Mouse (Mus musculus) stomach, embryonic 16.5 days (tissue): ENCODE measurements around the gene Actb. TPM values are rescaled to one million over a fixed set of nuclear protein-coding genes. Genes with fewer than 3 reads are reported as not detected.

Experiments used
- ATAC-seq: fragments of 200-750 bp; cut with Nextera tagmentation; 2 replicates; pipeline ENCODE4 v1.8.0; 2017; ENCODE audit warnings: moderate number of reproducible peaks, moderate TSS enrichment; ENCODE audit not compliant: insufficient read depth, low FRiP score
- H3K27ac ChIP-seq: fragments of 300-500 bp; sonication (generic); 2 replicates; pipeline ENCODE4 v1.5.1; 2014; ENCODE audit warnings: low read length
- H3K27me3 ChIP-seq: fragments of 300-500 bp; sonication (generic); 2 replicates; pipeline ENCODE4 v1.6.1; 2014; ENCODE audit warnings: low read length, control low read depth, mixed read lengths; ENCODE audit not compliant: control insufficient read depth, insufficient read depth
- H3K36me3 ChIP-seq: fragments of 300-500 bp; sonication (generic); 2 replicates; pipeline ENCODE4 v1.6.1; 2014; ENCODE audit warnings: low read length; ENCODE audit not compliant: control insufficient read depth, insufficient read depth
- H3K4me1 ChIP-seq: fragments of 300-500 bp; sonication (generic); 2 replicates; pipeline ENCODE4 v1.6.1; 2014; ENCODE audit warnings: low read length, control low read depth, mixed read lengths; ENCODE audit not compliant: control insufficient read depth, insufficient read depth
- H3K4me2 ChIP-seq: fragments of 300-500 bp; sonication (generic); 2 replicates; pipeline ENCODE4 v1.6.1; 2014; ENCODE audit warnings: low read depth, low read length, mixed read lengths
- H3K4me3 ChIP-seq: fragments of 300-500 bp; sonication (generic); replicated peaks from 2 replicates; pipeline ENCODE4 v1.5.1; 2014; ENCODE audit warnings: mild to moderate bottlenecking, low read length
- H3K9ac ChIP-seq: fragments of 300-500 bp; sonication (generic); 2 replicates; pipeline ENCODE4 v1.6.1; 2014; ENCODE audit warnings: low read length
- H3K9me3 ChIP-seq: fragments of 300-500 bp; sonication (generic); replicated peaks from 2 replicates; pipeline ENCODE4 v1.6.1; 2016; ENCODE audit warnings: low read length, control low read depth; ENCODE audit not compliant: control insufficient read depth
- WGBS: fragments of 180-500 bp; shearing (Covaris S2); extraction: QIAGEN DNeasy Blood & Tissue Kit; methylation state at CpG from one replicate; pipeline ENCODE4 v1.1.7; 2014; 5-methylcytosine and 5-hydroxymethylcytosine counted together
- polyA plus RNA-seq: library from polyadenylated mRNA; unstranded; fragments of >200 nt; fragmentation: Nextera tagmentation; extraction: Ambion mirVana; gene quantifications from 2 replicates; pipeline ENCODE4 v1.2.1, GENCODE M21; 2015

Actb gene
- polyA plus RNA-seq, 1 experiment from 2014 or later = 15,131 TPM

DNA sequence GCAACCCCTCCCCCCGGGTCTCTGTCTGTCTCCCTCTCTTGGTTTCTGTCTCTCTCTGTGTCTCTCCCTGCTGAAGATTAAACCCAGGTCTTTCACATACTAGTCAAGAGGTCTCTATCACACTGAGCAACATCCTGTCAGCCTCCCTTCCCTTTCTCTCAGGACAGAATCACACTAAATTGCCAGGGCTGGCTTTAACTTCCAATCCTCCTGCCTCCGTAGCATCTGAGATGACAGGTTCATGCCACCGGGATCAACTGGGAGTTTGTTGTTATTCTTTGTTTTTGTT lies 20.3 kb upstream of the Actb start:
- Histone ChIP-seq H3K9ac (peak overlapping the region; percentile 63), H3K4me3 (no peak overlapping the region), H3K27me3 (no peaks in the 10 kb centered on the region), H3K4me2 (peak overlapping the region; percentile 1), H3K36me3 (no peaks in the 10 kb centered on the region), H3K9me3 (no peaks in the 10 kb centered on the region), H3K27ac (peak overlapping the region; percentile 96), H3K4me1 (peaks cover 27% of the 10 kb centered on the region)
- 39% methylated on average over 3 of the region's 3 CpGs for WGBS
- no peak for ATAC-seq

DNA sequence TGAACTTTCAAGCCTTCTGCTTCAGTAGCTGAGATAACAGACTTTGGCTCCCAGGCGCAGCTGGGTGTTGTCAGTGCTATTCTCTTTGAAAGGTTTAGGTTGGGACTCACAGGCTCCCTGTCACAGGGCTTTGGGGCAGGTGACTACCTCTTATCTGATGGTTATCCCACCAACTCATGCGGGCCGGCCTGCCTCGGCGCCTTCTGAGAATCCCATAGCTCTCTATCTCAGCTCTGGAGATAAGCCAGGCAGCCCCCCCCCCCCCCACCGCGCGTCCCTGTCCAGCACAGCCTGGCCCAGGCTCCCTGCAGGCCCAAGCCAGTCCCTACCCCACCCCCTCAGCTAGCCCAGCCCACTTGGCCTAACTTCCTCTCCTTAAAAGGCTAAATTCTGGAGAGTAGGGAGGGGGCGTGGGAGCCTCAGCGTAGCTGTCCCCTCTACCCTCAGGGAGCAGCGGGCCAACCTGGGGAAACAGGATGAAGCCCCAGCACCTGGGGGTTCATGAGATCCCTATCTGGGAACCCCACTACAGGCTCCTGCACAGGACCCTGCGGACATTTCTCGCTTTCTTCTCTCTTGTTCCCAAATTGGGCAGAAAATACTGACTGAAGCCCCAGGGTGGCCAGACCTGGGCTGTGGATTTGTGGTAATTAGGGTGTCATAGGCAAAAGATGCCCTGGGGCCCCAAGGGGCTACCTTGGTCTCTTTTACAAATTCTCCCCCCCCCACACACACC lies 19.8 kb upstream of the Actb start:
- ATAC-seq = peak; percentile 84
- Histone ChIP-seq H3K4me3 (no peak overlapping the region; the same call in 1 of the 2 replicates), H3K27me3 (no peaks in the 10 kb centered on the region), H3K9me3 (no peaks in the 10 kb centered on the region), H3K4me1 (peaks cover 31% of the 10 kb centered on the region), H3K9ac (peak overlapping the region; percentile 63), H3K4me2 (peak overlapping the region; percentile 1), H3K36me3 (no peaks in the 10 kb centered on the region), H3K27ac (peak overlapping the region; percentile 96)
- WGBS = 13% methylated on average over 13 of the region's 13 CpGs

DNA sequence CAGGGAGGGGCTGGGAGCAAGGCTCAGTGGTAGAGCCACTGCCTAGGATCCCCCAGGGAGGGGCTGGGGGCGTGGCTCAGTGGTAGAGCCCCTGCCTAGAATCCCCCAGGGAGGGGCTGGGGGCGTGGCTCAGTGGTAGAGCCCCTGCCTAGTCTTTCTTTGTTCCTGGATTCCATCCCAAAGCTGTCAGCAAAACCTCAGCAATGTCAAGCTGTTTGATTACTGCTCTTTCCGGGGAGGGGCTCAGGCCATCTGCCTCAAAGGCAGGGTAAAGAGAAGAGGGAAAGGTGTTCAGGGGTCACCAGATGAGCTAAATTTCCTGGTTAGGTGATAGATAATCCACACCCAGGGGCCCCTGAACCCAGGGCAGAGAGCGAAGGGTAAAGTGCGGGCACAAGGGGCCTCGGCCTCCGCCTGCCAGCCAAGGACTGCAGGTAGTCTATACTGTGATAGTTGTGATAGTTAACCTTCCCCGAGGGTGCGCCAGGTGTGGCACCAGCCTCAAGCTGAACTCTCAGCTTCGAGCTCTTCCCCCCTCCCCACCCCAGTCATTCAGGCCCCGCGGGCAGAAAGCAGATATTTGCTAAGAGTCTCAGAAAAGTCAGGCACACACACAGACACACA lies 17.9 kb upstream of the Actb start:
- WGBS = 68% methylated on average over 12 of the region's 12 CpGs
- no peak for ATAC-seq

DNA sequence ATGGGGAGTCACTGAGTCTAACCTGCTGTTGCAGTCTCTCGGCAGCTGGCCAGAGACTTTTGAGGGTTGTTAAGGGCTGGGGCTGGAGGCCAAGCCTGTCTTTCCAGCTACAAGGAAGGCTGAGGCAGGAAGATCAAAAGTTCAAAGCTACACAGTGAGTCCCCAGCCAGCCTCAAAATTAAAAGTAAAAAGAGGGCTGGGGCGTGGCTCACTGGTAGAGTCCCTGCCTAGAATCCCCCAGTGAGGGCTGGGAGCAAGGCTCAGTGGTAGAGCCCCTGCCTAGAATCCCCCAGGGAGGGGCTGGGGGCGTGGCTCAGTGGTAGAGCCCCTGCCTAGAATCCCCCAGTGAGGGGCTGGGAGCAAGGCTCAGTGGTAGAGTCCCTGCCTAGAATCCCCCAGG lies 17.2 kb upstream of the Actb start:
- Histone ChIP-seq H3K9me3 (no peaks in the 10 kb centered on the region), H3K4me2 (no peak overlapping the region), H3K36me3 (no peaks in the 10 kb centered on the region), H3K27me3 (no peaks in the 10 kb centered on the region), H3K4me1 (peaks cover 41% of the 10 kb centered on the region), H3K27ac (no peak overlapping the region), H3K9ac (no peak overlapping the region), H3K4me3 (no peak overlapping the region)
- WGBS = 81% methylated on average over 3 of the region's 3 CpGs
- no peak for ATAC-seq

More for the DNA sequence above, 17.9 kb upstream of the Actb start:
- H3K4me2 ChIP-seq = no peak overlapping the region
- H3K4me1 ChIP-seq = peaks cover 42% of the 10 kb centered on the region
- no peaks in the 10 kb centered on the region for H3K9me3 ChIP-seq
- H3K9ac ChIP-seq = no peak overlapping the region
- no peaks in the 10 kb centered on the region for H3K36me3 ChIP-seq
- H3K4me3 ChIP-seq = no peak overlapping the region
- H3K27me3 ChIP-seq = no peaks in the 10 kb centered on the region
- H3K27ac ChIP-seq = no peak overlapping the region

DNA sequence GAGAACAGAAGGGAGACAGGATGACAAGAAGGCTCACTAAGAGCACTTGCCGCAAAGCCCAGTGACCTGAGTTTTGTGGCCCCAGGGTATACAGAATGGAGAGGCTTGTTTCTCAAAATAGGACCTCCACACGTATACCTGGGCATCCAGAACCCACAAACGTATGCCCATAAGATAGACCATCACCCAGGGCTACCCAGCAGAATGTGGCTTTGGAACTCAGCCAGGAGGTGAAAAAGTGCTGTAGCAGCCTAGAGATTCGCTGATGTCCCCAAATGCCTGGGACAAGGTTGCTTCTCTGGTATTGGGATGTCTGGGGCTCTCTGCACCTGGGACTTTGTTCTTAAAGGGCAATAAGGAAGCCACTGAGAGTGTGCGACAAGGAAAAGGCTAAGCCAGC lies 15.7 kb upstream of the Actb start:
- 82% methylated on average over 5 of the region's 5 CpGs for WGBS
- Histone ChIP-seq H3K36me3 (no peaks in the 10 kb centered on the region), H3K4me1 (peaks cover 32% of the 10 kb centered on the region), H3K4me2 (no peak overlapping the region), H3K4me3 (no peak overlapping the region), H3K27ac (peak overlapping the region; percentile 93; the same call in 1 of the 2 replicates), H3K9me3 (no peaks in the 10 kb centered on the region), H3K27me3 (no peaks in the 10 kb centered on the region), H3K9ac (no peak overlapping the region)
- ATAC-seq = no peak

DNA sequence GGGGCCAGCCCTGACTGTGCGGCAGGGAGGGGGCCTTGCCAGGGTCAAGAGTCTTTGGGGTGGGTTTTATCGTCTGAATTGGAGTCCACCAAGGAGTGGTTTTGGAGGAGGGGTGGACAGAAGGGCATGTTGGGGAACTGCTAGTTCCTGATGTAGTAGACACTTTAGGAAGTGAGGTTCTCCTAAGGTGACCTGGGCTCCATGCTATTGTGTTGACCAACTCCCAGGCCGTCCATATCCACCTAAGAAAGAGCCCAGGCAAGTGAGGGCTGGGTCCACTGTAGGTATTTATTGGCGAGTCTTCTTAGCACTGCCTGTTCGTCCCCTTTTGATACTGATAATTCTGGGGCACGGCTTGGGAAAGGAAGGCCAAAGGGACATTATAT lies 14.5 kb upstream of the Actb start:
- Histone ChIP-seq H3K4me1 (peaks cover 20% of the 10 kb centered on the region), H3K4me3 (no peak overlapping the region), H3K4me2 (peak overlapping the region; percentile 33), H3K27ac (peak overlapping the region; percentile 93), H3K9me3 (no peaks in the 10 kb centered on the region), H3K9ac (peak overlapping the region; percentile 43), H3K36me3 (no peaks in the 10 kb centered on the region), H3K27me3 (no peaks in the 10 kb centered on the region)
- no peak; the same call in 1 of the 2 replicates for ATAC-seq
- 46% methylated on average over 6 of the region's 6 CpGs for WGBS

DNA sequence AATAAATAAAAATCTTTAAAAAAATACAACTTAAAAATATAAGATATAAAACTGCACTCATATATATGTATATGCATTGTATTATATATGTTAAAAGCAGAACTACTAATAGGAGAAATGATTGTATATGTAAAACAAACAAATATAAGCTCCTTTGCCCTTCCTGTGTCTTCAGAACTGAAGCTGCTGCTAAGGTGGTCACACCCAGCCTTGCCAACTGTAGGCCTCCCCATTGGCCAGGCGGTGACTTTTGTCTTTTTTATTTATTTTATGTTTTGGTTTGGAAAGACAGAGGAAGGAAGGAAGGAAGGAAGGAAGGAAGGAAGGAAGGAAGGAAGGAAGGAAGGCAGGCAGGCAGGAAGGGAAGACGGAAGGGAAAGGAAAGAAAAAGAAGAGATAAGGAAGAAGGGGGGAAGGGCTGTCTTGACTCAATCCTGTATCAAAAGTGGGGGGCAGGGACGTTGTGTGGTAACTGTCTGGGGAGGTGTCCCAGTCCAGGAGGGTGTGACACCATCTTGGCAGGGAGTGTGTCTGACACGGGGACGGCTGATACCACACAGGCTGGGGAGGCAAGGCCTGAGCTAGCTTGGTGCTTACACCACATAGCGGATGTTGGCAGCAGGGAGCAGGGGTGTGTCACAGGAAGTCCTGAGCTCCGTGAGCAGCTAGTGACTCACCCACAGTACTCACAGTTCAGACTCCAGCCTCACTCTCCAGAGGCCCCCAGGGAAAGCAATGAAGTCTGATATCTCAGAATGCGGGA lies 13.9 kb upstream of the Actb start:
- Histone ChIP-seq H3K4me3 (no peak overlapping the region), H3K27ac (peak overlapping the region; percentile 93), H3K9me3 (no peaks in the 10 kb centered on the region), H3K36me3 (no peaks in the 10 kb centered on the region), H3K4me1 (peaks cover 15% of the 10 kb centered on the region), H3K27me3 (no peaks in the 10 kb centered on the region), H3K4me2 (peak overlapping the region; percentile 33), H3K9ac (peak overlapping the region; percentile 43)
- WGBS = 29% methylated on average over 8 of the region's 8 CpGs
- ATAC-seq = peak; percentile 96

DNA sequence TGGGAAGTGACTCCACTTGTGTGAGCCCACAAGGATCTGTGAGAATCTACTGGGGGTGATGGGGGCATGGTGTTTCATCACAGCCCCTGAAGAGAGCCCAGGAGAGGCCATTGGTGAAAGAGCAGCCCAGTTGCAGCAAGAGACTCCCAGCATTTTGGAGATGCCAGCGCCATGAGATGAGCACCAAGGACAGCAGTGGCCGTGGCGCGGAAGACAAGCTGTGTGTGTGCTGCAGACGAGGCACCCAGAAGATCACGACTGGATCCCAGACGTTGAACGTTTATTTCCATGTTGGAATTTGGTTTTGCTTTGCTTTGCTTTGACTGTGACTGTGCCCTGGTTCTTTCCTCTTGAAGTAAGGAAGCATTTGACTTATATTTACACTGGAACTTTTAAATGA lies 10.8 kb upstream of the Actb start:
- H3K27ac ChIP-seq = no peak overlapping the region
- H3K4me1 ChIP-seq = peaks cover 15% of the 10 kb centered on the region
- no peak for ATAC-seq
- no peak overlapping the region for H3K4me2 ChIP-seq
- H3K36me3 ChIP-seq = no peaks in the 10 kb centered on the region
- no peak overlapping the region for H3K4me3 ChIP-seq
- H3K9ac ChIP-seq = no peak overlapping the region
- no peaks in the 10 kb centered on the region for H3K27me3 ChIP-seq
- no peaks in the 10 kb centered on the region for H3K9me3 ChIP-seq
- WGBS = 89% methylated on average over 8 of the region's 8 CpGs

DNA sequence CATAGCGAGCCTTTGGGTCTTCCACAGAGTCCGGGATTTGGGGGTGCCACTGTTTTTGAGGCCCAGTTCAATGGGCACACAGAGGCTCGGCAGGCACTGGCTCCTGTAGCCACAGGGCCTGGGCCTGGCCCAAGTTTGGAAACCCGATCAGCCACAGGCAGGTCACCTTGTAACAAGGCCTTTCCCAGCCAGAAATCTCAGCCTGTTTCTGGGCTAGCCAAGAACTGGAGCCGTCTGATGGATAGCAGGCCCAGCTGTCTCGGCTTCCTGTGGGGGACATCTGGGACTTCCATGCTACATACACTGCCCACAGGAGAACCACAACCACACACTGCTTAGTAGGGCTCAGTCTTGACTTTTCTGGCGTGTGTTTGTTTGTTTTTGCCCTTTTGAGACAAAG lies 10.0 kb upstream of the Actb start:
- 70% methylated on average over 7 of the region's 7 CpGs for WGBS
- Histone ChIP-seq H3K4me2 (no peak overlapping the region), H3K36me3 (no peaks in the 10 kb centered on the region), H3K27me3 (no peaks in the 10 kb centered on the region), H3K4me1 (peaks cover 14% of the 10 kb centered on the region), H3K9me3 (no peaks in the 10 kb centered on the region), H3K9ac (no peak overlapping the region), H3K4me3 (no peak overlapping the region), H3K27ac (no peak overlapping the region)
- no peak for ATAC-seq
